Comparison of ENCODE assay signal across 9 mouse cellular contexts in the genomic region with DNA sequence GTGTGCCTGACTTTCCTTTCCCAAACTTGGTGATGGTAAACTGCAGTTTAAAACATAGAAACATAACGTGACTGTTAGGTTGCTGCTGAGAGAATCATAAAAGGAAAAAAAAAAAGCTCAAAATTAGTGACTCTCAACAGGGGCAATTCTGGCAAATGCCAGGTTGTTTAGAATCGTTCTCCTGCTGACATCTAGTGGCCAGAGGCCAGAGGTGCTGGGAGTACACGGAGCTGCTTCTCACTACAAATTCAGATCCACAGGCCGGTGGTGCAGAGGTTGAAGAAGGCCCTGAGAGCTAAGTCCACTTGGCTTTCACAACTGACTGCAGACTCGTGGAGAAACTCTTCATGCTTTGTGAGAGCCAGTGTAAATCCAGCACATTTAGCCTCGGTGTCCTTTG.
A peak's percentile ranks its signal among the peaks of the same experiment; 100 is the strongest.
DNase-seq lines count a peak whose midpoint lies in the region; ATAC-seq and TF ChIP-seq lines count a peak whose summit lies in the region.
"Had no signal": no experiment of that assay in that cellular context is flagged by ENCODE, and none has a peak within 500 bp of the region (broad histone marks: within the 10 kb centered on the region; RNA-seq: fewer than 3 reads in every experiment).

No protein-coding gene starts in this region.

- H3K9ac ChIP-seq in kidney, embryonic 16.5 days (replicated peaks; ENCODE audit: low read length) = no peak overlapping the region
- no peak overlapping the region for H3K9ac ChIP-seq in limb, embryonic 14.5 days (ENCODE audit: low read depth, low read length, severe bottlenecking)
- H3K9ac ChIP-seq: embryonic facial prominence, embryonic 13.5 days had no signal

- peak; percentile 86 for ATAC-seq in kidney, embryonic 16.5 days (ENCODE audit: low FRiP score, low TSS enrichment)
- peak; percentile 62; the same call in 1 of the 2 replicates for ATAC-seq in limb, embryonic 14.5 days (ENCODE audit: low FRiP score, low read depth)

- H3K4me3 ChIP-seq in kidney, embryonic 16.5 days (ENCODE audit: low read length) = no peak overlapping the region
- no peak overlapping the region for H3K4me3 ChIP-seq in limb, embryonic 14.5 days (replicated peaks; ENCODE audit: low read length)
- H3K4me3 ChIP-seq: embryonic facial prominence, embryonic 13.5 days had no signal

- DNase-seq in B cell, adult 2 months = peak; percentile 27 to 31
- peak; percentile 61 for DNase-seq in adrenal gland, adult 2 months
- DNase-seq in embryo, embryonic 11 days = peak; percentile 79
- peak; percentile 55 for DNase-seq in heart, adult 8-10 months (ENCODE audit: low spot score)
- DNase-seq in limb, embryonic 14.5 days (ENCODE audit: low spot score) = peak; percentile 80
- peak; percentile 28 for DNase-seq in naive thymus-derived CD4-positive, alpha-beta T cell, adult 2 months (ENCODE audit: low read depth)
- DNase-seq in telencephalon, adult 2 months (ENCODE audit: low read depth, low spot score) = peak; percentile 39

- no peaks in the 10 kb centered on the region for H3K9me3 ChIP-seq in kidney, embryonic 16.5 days (ENCODE audit: low read length)
- no peaks in the 10 kb centered on the region for H3K9me3 ChIP-seq in limb, embryonic 14.5 days (ENCODE audit: control insufficient read depth, low read length)
- H3K9me3 ChIP-seq: embryonic facial prominence, embryonic 13.5 days had no signal

- no peaks in the 10 kb centered on the region for H3K27me3 ChIP-seq in kidney, embryonic 16.5 days (ENCODE audit: insufficient read depth, low read length)
- no peaks in the 10 kb centered on the region for H3K27me3 ChIP-seq in limb, embryonic 14.5 days (ENCODE audit: control insufficient read depth, insufficient read depth, low read length)
- H3K27me3 ChIP-seq: embryonic facial prominence, embryonic 13.5 days had no signal

- 11% methylated on average over 6 of the region's 6 CpGs for WGBS in kidney, embryonic 16.5 days
- 16% methylated on average over 6 of the region's 6 CpGs for WGBS in limb, embryonic 14.5 days

- no peak overlapping the region for H3K4me2 ChIP-seq in kidney, embryonic 16.5 days (replicated peaks; ENCODE audit: low read depth, low read length)
- H3K4me2 ChIP-seq in limb, embryonic 14.5 days (replicated peaks; ENCODE audit: low read depth, low read length, severe bottlenecking) = no peak overlapping the region
- H3K4me2 ChIP-seq: embryonic facial prominence, embryonic 13.5 days had no signal

- no peaks in the 10 kb centered on the region for H3K36me3 ChIP-seq in kidney, embryonic 16.5 days (ENCODE audit: insufficient read depth, low read length)
- H3K36me3 ChIP-seq in limb, embryonic 14.5 days (ENCODE audit: control insufficient read depth, insufficient read depth, low read length) = no peaks in the 10 kb centered on the region
- H3K36me3 ChIP-seq: embryonic facial prominence, embryonic 13.5 days had no signal

- H3K4me1 ChIP-seq in kidney, embryonic 16.5 days (ENCODE audit: insufficient read depth, low read length) = no peaks in the 10 kb centered on the region
- no peaks in the 10 kb centered on the region for H3K4me1 ChIP-seq in limb, embryonic 14.5 days (ENCODE audit: control insufficient read depth, insufficient read depth, low read length)
- H3K4me1 ChIP-seq: embryonic facial prominence, embryonic 13.5 days had no signal

- no peak overlapping the region for H3K27ac ChIP-seq in kidney, embryonic 16.5 days (ENCODE audit: low read length)
- H3K27ac ChIP-seq in limb, embryonic 14.5 days (replicated peaks; ENCODE audit: low read depth, low read length) = no peak overlapping the region
- H3K27ac ChIP-seq: embryonic facial prominence, embryonic 13.5 days had no signal

- no peak for TF ChIP-seq POLR2A in limb, embryonic 14.5 days (IDR thresholded peaks at IDR 0.05; ENCODE audit: borderline replicate concordance, extremely low read depth, insufficient read depth, insufficient read length)

Comparison
In these comparisons a context has a peak if more than half of its experiments do, and no peak if none do; other contexts are left out.
1. DNase-seq: peak in every context shown above with its lines; median percentile 80 in limb, embryonic 14.5 days; 79 in embryo, embryonic 11 days; 61 in adrenal gland, adult 2 months; 55 in heart, adult 8-10 months; 39 in telencephalon, adult 2 months; 29 in B cell, adult 2 months; 28 in naive thymus-derived CD4-positive, alpha-beta T cell, adult 2 months.